Mouse (Mus musculus) lung, embryonic 16.5 days (tissue): ENCODE data around the gene Pigm. TPM values are rescaled to one million over a fixed set of nuclear protein-coding genes. Genes with fewer than 3 reads are reported as not detected.
A peak's percentile ranks its signal among the peaks of the same experiment; 100 is the strongest.

Source experiments
- ATAC-seq: fragments of 200-750 bp; cut with Nextera tagmentation; 2 replicates; pipeline ENCODE4 v1.8.0; 2017; ENCODE audit warnings: low read depth, mild to moderate bottlenecking, moderate library complexity
- H3K27ac ChIP-seq: fragments of 300-500 bp; sonication (generic); 2 replicates; pipeline ENCODE4 v1.5.1; 2014; ENCODE audit warnings: mild to moderate bottlenecking, control low read depth, low read length
- H3K27me3 ChIP-seq: fragments of 300-500 bp; sonication (generic); 2 replicates; pipeline ENCODE4 v1.6.1; 2014; ENCODE audit warnings: low read depth, low read length, mixed read lengths; ENCODE audit not compliant: control insufficient read depth, insufficient read depth
- H3K36me3 ChIP-seq: fragments of 300-500 bp; sonication (generic); 2 replicates; pipeline ENCODE4 v1.6.1; 2014; ENCODE audit warnings: low read length; ENCODE audit not compliant: control insufficient read depth, insufficient read depth
- H3K4me1 ChIP-seq: fragments of 300-500 bp; sonication (generic); replicated peaks from 2 replicates; pipeline ENCODE4 v1.6.1; 2014; ENCODE audit warnings: low read length, mixed read lengths; ENCODE audit not compliant: control insufficient read depth, insufficient read depth
- H3K4me2 ChIP-seq: fragments of 300-500 bp; sonication (generic); 2 replicates; pipeline ENCODE4 v1.6.1; 2014; ENCODE audit warnings: low read depth, low read length, control low read depth
- H3K4me3 ChIP-seq: fragments of 300-500 bp; sonication (generic); 2 replicates; pipeline ENCODE4 v1.5.1; 2014; ENCODE audit warnings: mild to moderate bottlenecking, low read length, control low read depth
- H3K9ac ChIP-seq: fragments of 300-500 bp; sonication (generic); 2 replicates; pipeline ENCODE4 v1.6.1; 2014; ENCODE audit warnings: low read length, control low read depth
- H3K9me3 ChIP-seq: fragments of 300-500 bp; sonication (generic); 2 replicates; pipeline ENCODE4 v1.6.1; 2016; ENCODE audit warnings: low read length; ENCODE audit not compliant: control insufficient read depth
- WGBS: fragments of 180-500 bp; shearing (Covaris S2); extraction: QIAGEN DNeasy Blood & Tissue Kit; methylation state at CpG from one replicate; pipeline ENCODE4 v1.1.7; 2014; 5-methylcytosine and 5-hydroxymethylcytosine counted together
- polyA plus RNA-seq: library from polyadenylated mRNA; unstranded; fragments of >200 nt; fragmentation: Nextera tagmentation; extraction: Ambion mirVana; gene quantifications from 2 replicates; pipeline ENCODE4 v1.2.1, GENCODE M21; 2015

The Pigm gene
- polyA plus RNA-seq, 1 experiment from 2014 or later: 6.2 TPM

GRCm38 (mm10) chr1:172368768-172369418 is 7.5 kb upstream of the Pigm start:
- Histone ChIP-seq H3K4me3 (peak overlapping the region; percentile 1; the same call in 1 of the 2 replicates), H3K27me3 (0 out of 2 replicates have a peak, but pooled peaks cover 2% of the 10 kb centered on the region), H3K9me3 (no peaks in the 10 kb centered on the region), H3K36me3 (no peaks in the 10 kb centered on the region), H3K9ac (no peak overlapping the region), H3K4me2 (peak overlapping the region; percentile 37), H3K4me1 (peaks cover 10% of the 10 kb centered on the region), H3K27ac (no peak overlapping the region)
- ATAC-seq: peak; percentile 51
- 23% methylated on average over 23 of the region's 23 CpGs for WGBS

GRCm38 (mm10) chr1:172376758-172377458 is 562 bp downstream of the Pigm start:
- ATAC-seq: no peak; the same call in 1 of the 2 replicates
- Histone ChIP-seq H3K36me3 (peaks cover 9% of the 10 kb centered on the region), H3K9ac (peak overlapping the region; percentile 84), H3K9me3 (no peaks in the 10 kb centered on the region), H3K4me3 (peak overlapping the region; percentile 83), H3K27ac (peak overlapping the region; percentile 38), H3K27me3 (no peaks in the 10 kb centered on the region), H3K4me2 (peak overlapping the region; percentile 98), H3K4me1 (peaks cover 26% of the 10 kb centered on the region)
- WGBS: 2% methylated on average over 62 of the region's 62 CpGs

DNA sequence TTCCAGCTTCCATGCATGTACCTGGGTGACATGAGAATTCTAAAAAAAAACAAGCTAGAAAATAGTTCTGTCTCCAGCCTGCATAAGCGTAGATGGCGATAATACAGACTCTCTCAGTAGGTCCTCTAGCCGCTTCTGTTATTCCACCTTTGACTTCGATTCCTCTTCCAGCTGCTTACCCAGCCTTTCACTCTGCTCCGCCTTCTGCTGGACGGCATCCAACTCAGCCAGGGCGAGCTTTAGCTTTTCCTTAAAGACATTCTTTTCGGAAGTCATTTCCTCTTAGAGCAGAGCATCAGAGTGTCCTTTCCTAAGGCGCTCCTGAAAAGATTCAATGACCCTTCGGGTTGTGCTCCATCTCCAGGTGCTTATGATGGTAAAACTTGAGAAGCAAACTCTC is 3.7 kb downstream of the Pigm start:
- H3K4me2 ChIP-seq: peak overlapping the region; percentile 15; the same call in 1 of the 2 replicates
- ATAC-seq: no peak
- H3K27ac ChIP-seq: no peak overlapping the region
- no peaks in the 10 kb centered on the region for H3K9me3 ChIP-seq
- H3K4me3 ChIP-seq: peak overlapping the region; percentile 4; the same call in 1 of the 2 replicates
- peaks cover 26% of the 10 kb centered on the region for H3K4me1 ChIP-seq
- peak overlapping the region; percentile 25; the same call in 1 of the 2 replicates for H3K9ac ChIP-seq
- 46% methylated on average over 10 of the region's 10 CpGs for WGBS
- H3K36me3 ChIP-seq: peaks cover 14% of the 10 kb centered on the region
- H3K27me3 ChIP-seq: no peaks in the 10 kb centered on the region

- H3K4me3 ChIP-seq: no peak overlapping the region
- H3K36me3 ChIP-seq: peaks cover 14% of the 10 kb centered on the region
- no peak for ATAC-seq
- no peak overlapping the region for H3K9ac ChIP-seq
- no peaks in the 10 kb centered on the region for H3K9me3 ChIP-seq
- no peaks in the 10 kb centered on the region for H3K27me3 ChIP-seq
- 98% methylated on average over 1 of the region's 1 CpGs for WGBS
- no peak overlapping the region for H3K27ac ChIP-seq
- H3K4me2 ChIP-seq: no peak overlapping the region
- peaks cover 21% of the 10 kb centered on the region for H3K4me1 ChIP-seq
Measured at GRCm38 (mm10) chr1:172382090-172382489, 5.7 kb downstream of the Pigm start.

DNA sequence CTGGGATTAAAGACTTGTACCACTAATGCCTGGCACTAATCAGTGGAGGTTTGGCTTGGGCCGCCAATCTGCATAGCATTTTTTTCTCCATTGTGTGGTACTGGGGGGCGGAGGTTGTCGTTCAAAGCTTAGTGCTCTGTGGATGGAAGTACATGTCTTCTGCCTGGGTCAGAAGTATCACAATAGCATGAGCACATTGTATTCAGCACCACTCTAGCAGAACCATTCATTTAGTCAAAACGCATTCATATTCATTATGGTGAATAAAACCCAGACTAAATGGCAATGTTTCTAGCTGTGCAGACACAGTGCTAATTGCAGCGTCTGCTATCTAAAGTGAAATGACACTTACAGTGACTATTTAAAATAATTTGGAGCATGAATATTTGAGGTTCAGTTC is 10.9 kb downstream of the Pigm start:
- no peak overlapping the region for H3K4me2 ChIP-seq
- peaks cover 4% of the 10 kb centered on the region; the same call in 1 of the 2 replicates for H3K36me3 ChIP-seq
- H3K4me3 ChIP-seq: no peak overlapping the region
- H3K4me1 ChIP-seq: peaks cover 6% of the 10 kb centered on the region
- ATAC-seq: no peak
- 83% methylated on average over 5 of the region's 5 CpGs for WGBS
- no peaks in the 10 kb centered on the region for H3K27me3 ChIP-seq
- H3K9ac ChIP-seq: no peak overlapping the region
- H3K27ac ChIP-seq: no peak overlapping the region
- no peaks in the 10 kb centered on the region for H3K9me3 ChIP-seq

GRCm38 (mm10) chr1:172390769-172391168 is 14.4 kb downstream of the Pigm start:
- H3K27me3 ChIP-seq: no peaks in the 10 kb centered on the region
- no peak for ATAC-seq
- no peak overlapping the region for H3K4me2 ChIP-seq
- H3K4me3 ChIP-seq: no peak overlapping the region
- peaks cover 6% of the 10 kb centered on the region for H3K4me1 ChIP-seq
- no peaks in the 10 kb centered on the region for H3K36me3 ChIP-seq
- no peak overlapping the region for H3K9ac ChIP-seq
- H3K27ac ChIP-seq: no peak overlapping the region
- H3K9me3 ChIP-seq: no peaks in the 10 kb centered on the region
- WGBS: 55% methylated on average over 1 of the region's 1 CpGs

GRCm38 (mm10) chr1:172391807-172392581 is 15.6 kb downstream of the Pigm start:
- Histone ChIP-seq H3K4me2 (peak overlapping the region; percentile 38), H3K4me3 (0 out of 2 replicates have a peak overlapping the region, but pooled peaks have one; percentile 1), H3K27me3 (no peaks in the 10 kb centered on the region), H3K36me3 (no peaks in the 10 kb centered on the region), H3K4me1 (peaks cover 7% of the 10 kb centered on the region), H3K9me3 (no peaks in the 10 kb centered on the region), H3K9ac (no peak overlapping the region), H3K27ac (no peak overlapping the region)
- WGBS: 14% methylated on average over 20 of the region's 20 CpGs
- ATAC-seq: no peak

- peaks cover 10% of the 10 kb centered on the region for H3K4me1 ChIP-seq
- no peaks in the 10 kb centered on the region for H3K36me3 ChIP-seq
- no peaks in the 10 kb centered on the region for H3K27me3 ChIP-seq
- H3K4me3 ChIP-seq: no peak overlapping the region
- WGBS: 75% methylated on average over 2 of the region's 2 CpGs
- H3K9me3 ChIP-seq: no peaks in the 10 kb centered on the region
- H3K9ac ChIP-seq: no peak overlapping the region
- no peak overlapping the region for H3K4me2 ChIP-seq
- no peak for ATAC-seq
- H3K27ac ChIP-seq: no peak overlapping the region
Measured at GRCm38 (mm10) chr1:172392643-172393170, 16.4 kb downstream of the Pigm start.

DNA sequence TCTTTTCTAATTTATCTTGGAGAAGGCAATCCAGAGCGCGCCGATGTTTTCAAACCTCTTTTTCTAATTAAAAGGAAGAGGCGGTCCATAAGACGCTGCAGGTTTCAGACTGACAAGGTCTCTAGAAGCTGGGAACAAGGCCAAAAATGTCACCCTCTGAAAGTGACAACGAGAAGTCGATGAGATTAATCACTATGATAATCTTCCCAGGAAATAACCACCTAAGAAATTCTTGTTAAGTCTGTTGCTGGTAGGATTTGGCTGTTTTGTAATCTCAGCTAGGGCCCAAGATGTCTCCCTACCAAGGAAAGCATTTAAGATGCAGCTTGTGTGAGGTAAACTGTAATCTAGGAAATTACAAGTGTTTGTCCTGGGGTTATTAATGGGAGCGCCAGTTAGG is 17.4 kb downstream of the Pigm start:
- no peak for ATAC-seq
- H3K27me3 ChIP-seq: no peaks in the 10 kb centered on the region
- H3K4me3 ChIP-seq: no peak overlapping the region
- H3K4me2 ChIP-seq: no peak overlapping the region
- no peak overlapping the region for H3K27ac ChIP-seq
- no peaks in the 10 kb centered on the region for H3K36me3 ChIP-seq
- H3K9ac ChIP-seq: no peak overlapping the region
- no peaks in the 10 kb centered on the region for H3K9me3 ChIP-seq
- 39% methylated on average over 8 of the region's 8 CpGs for WGBS
- H3K4me1 ChIP-seq: peaks cover 11% of the 10 kb centered on the region
